Mouse (Mus musculus) kidney, adult 2 months (tissue): ENCODE measurements around the gene Dnajb13.

ENCODE experiments used
- CTCF ChIP-seq: fragments of 200-500 bp; conservative IDR thresholded peaks from 2 replicates; pipeline ENCODE4 v1.5.1; 2011; ENCODE audit warnings: low read depth, mild to moderate bottlenecking, control low read depth, low read length, moderate library complexity, mixed read lengths; ENCODE audit not compliant: insufficient read depth, insufficient read length
- POLR2A ChIP-seq: fragments of 200-500 bp; IDR thresholded peaks from one replicate; pipeline ENCODE4 v1.6.1; 2011; ENCODE audit warnings: low read depth, low read length, control low read depth

- TF ChIP-seq CTCF: no peak
- TF ChIP-seq POLR2A: no peak
These were observed 49.5 kb downstream of the Dnajb13 start for GRCm38 (mm10) chr7:100465248-100465647.
